Mouse (Mus musculus): Measurements from ENCODE around the gene Trim27. TPM values are rescaled to one million over a fixed set of nuclear protein-coding genes. Genes with fewer than 3 reads are reported as not detected.
A peak's percentile ranks its signal among the peaks of the same experiment; 100 is the strongest.

The Trim27 gene
- polyA plus RNA-seq, 1 experiment from 2014 or later = 63.3 TPM

GRCm38 (mm10) chr13:21159475-21159819, 19.8 kb upstream of the Trim27 start:
- H3K27me3 ChIP-seq (replicated peaks; ENCODE audit: insufficient read depth, low read length) = no peaks in the 10 kb centered on the region
- peak overlapping the region; percentile 43; the same call in 1 of the 2 replicates for H3K9ac ChIP-seq (replicated peaks; ENCODE audit: low read depth)
- peak; percentile 36 for DNase-seq (ENCODE audit: low spot score)
- H3K4me2 ChIP-seq (replicated peaks; ENCODE audit: low read depth, low read length) = peak overlapping the region; percentile 67
- no peaks in the 10 kb centered on the region for H3K36me3 ChIP-seq (ENCODE audit: insufficient read depth, low read length)
- peak overlapping the region; percentile 62 for H3K4me3 ChIP-seq (ENCODE audit: low read depth, low read length)
- no peaks in the 10 kb centered on the region for H3K9me3 ChIP-seq (ENCODE audit: low read length)
- under 1% methylated on average over 15 of the region's 15 CpGs for WGBS
- no peak for TF ChIP-seq CTCF (IDR thresholded peaks at IDR 0.05)
- no peak for TF ChIP-seq EP300 (IDR thresholded peaks at IDR 0.05)
- H3K4me1 ChIP-seq (ENCODE audit: insufficient read depth, low read depth, low read length) = 0 out of 2 replicates have a peak, but pooled peaks cover 8% of the 10 kb centered on the region
- ATAC-seq = no peak
- no peak overlapping the region for H3K27ac ChIP-seq (ENCODE audit: low read length)

GRCm38 (mm10) chr13:21160041-21160511, 19.2 kb upstream of the Trim27 start:
- Histone ChIP-seq H3K36me3 (ENCODE audit: insufficient read depth, low read length) (no peaks in the 10 kb centered on the region), H3K4me1 (ENCODE audit: insufficient read depth, low read depth, low read length) (0 out of 2 replicates have a peak, but pooled peaks cover 8% of the 10 kb centered on the region), H3K27ac (ENCODE audit: low read length) (no peak overlapping the region), H3K4me2 (replicated peaks; ENCODE audit: low read depth, low read length) (peak overlapping the region; percentile 67), H3K9me3 (ENCODE audit: low read length) (no peaks in the 10 kb centered on the region), H3K9ac (replicated peaks; ENCODE audit: low read depth) (peak overlapping the region; percentile 43), H3K27me3 (replicated peaks; ENCODE audit: insufficient read depth, low read length) (no peaks in the 10 kb centered on the region), H3K4me3 (ENCODE audit: low read depth, low read length) (peak overlapping the region; percentile 62)
- under 1% methylated on average over 16 of the region's 16 CpGs for WGBS
- no peak for TF ChIP-seq CTCF (IDR thresholded peaks at IDR 0.05)
- DNase-seq (ENCODE audit: low spot score) (peak; percentile 19), ATAC-seq (no peak)

GRCm38 (mm10) chr13:21160657-21161590, 18.3 kb upstream of the Trim27 start:
- Histone ChIP-seq H3K27me3 (replicated peaks; ENCODE audit: insufficient read depth, low read length) (no peaks in the 10 kb centered on the region), H3K9ac (replicated peaks; ENCODE audit: low read depth) (no peak overlapping the region), H3K4me3 (ENCODE audit: low read depth, low read length) (peak overlapping the region; percentile 62), H3K9me3 (ENCODE audit: low read length) (no peaks in the 10 kb centered on the region), H3K4me1 (ENCODE audit: insufficient read depth, low read depth, low read length) (0 out of 2 replicates have a peak, but pooled peaks cover 8% of the 10 kb centered on the region), H3K36me3 (ENCODE audit: insufficient read depth, low read length) (no peaks in the 10 kb centered on the region), H3K4me2 (replicated peaks; ENCODE audit: low read depth, low read length) (peak overlapping the region; percentile 67), H3K27ac (ENCODE audit: low read length) (0 out of 2 replicates have a peak overlapping the region, but pooled peaks have one; percentile 28)
- TF ChIP-seq EP300 (IDR thresholded peaks at IDR 0.05) (peak; percentile 43), CTCF (IDR thresholded peaks at IDR 0.05) (no peak)
- ATAC-seq (peak; percentile 93), DNase-seq (ENCODE audit: low spot score) (peak; percentile 91)
- under 1% methylated on average over 32 of the region's 32 CpGs for WGBS

GRCm38 (mm10) chr13:21161591-21161990, 17.7 kb upstream of the Trim27 start:
- no peak for TF ChIP-seq EP300 (IDR thresholded peaks at IDR 0.05)
- TF ChIP-seq CTCF (IDR thresholded peaks at IDR 0.05) = no peak
- no peak for ATAC-seq
- Histone ChIP-seq H3K27me3 (replicated peaks; ENCODE audit: insufficient read depth, low read length) (no peaks in the 10 kb centered on the region), H3K9me3 (ENCODE audit: low read length) (no peaks in the 10 kb centered on the region), H3K9ac (replicated peaks; ENCODE audit: low read depth) (no peak overlapping the region), H3K4me1 (ENCODE audit: insufficient read depth, low read depth, low read length) (0 out of 2 replicates have a peak, but pooled peaks cover 8% of the 10 kb centered on the region), H3K27ac (ENCODE audit: low read length) (no peak overlapping the region), H3K36me3 (ENCODE audit: insufficient read depth, low read length) (no peaks in the 10 kb centered on the region), H3K4me3 (ENCODE audit: low read depth, low read length) (peak overlapping the region; percentile 62; the same call in 1 of the 2 replicates), H3K4me2 (replicated peaks; ENCODE audit: low read depth, low read length) (peak overlapping the region; percentile 67; the same call in 1 of the 2 replicates)
- peak; percentile 23 for DNase-seq (ENCODE audit: low spot score)
- 31% methylated on average over 2 of the region's 2 CpGs for WGBS

GRCm38 (mm10) chr13:21162591-21162990, 16.7 kb upstream of the Trim27 start:
- DNase-seq (ENCODE audit: low spot score) = no peak
- H3K4me3 ChIP-seq (ENCODE audit: low read depth, low read length) = no peak overlapping the region
- no peak overlapping the region for H3K9ac ChIP-seq (replicated peaks; ENCODE audit: low read depth)
- H3K9me3 ChIP-seq (ENCODE audit: low read length) = no peaks in the 10 kb centered on the region
- ATAC-seq = no peak
- no peak overlapping the region for H3K4me2 ChIP-seq (replicated peaks; ENCODE audit: low read depth, low read length)
- WGBS = 49% methylated on average over 5 of the region's 5 CpGs
- no peak overlapping the region for H3K27ac ChIP-seq (ENCODE audit: low read length)
- H3K27me3 ChIP-seq (replicated peaks; ENCODE audit: insufficient read depth, low read length) = no peaks in the 10 kb centered on the region
- TF ChIP-seq EP300 (IDR thresholded peaks at IDR 0.05) (no peak), CTCF (IDR thresholded peaks at IDR 0.05) (no peak)
- no peaks in the 10 kb centered on the region for H3K36me3 ChIP-seq (ENCODE audit: insufficient read depth, low read length)
- 0 out of 2 replicates have a peak, but pooled peaks cover 8% of the 10 kb centered on the region for H3K4me1 ChIP-seq (ENCODE audit: insufficient read depth, low read depth, low read length)
